Mouse (Mus musculus): ENCODE measurements around the gene Ccdc144b.

DNA sequence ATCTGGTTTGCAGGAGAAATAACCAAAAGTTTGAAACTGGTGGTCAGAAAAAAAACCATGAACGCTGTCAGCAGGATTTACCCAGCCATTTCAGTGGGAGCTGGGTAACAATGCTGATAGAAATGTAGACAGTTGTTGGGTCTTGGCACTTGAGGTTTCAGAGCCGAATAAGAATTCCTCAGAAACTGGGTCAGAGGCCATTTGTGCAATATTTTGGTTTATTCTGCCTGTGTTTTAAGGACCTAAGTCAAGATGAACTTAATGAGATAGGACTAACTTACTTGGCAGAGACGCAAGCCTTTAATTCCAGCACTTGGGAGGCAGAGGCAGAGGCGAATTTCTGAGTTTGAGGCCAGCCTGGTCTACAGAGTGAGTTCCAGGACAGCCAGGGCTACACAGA lies 8.3 kb downstream of the Ccdc144b start:
- TF ChIP-seq CTCF (IDR thresholded peaks at IDR 0.05; ENCODE audit: borderline replicate concordance, insufficient read depth, low read length) (no peak), POLR2A (IDR thresholded peaks at IDR 0.05; ENCODE audit: low read depth, low read length) (no peak)
